Mouse (Mus musculus) liver, adult 2 months (tissue): ENCODE measurements around the gene Usp7.

Source experiments
- CTCF ChIP-seq: fragments of 200-500 bp; IDR thresholded peaks from 2 replicates; pipeline ENCODE4 v1.5.1; 2011; ENCODE audit warnings: low read depth, low read length, control low read depth
- POLR2A ChIP-seq: fragments of 200-500 bp; IDR thresholded peaks from 2 replicates; pipeline ENCODE4 v1.6.1; 2011; ENCODE audit warnings: low read length, control low read depth; ENCODE audit not compliant: insufficient read depth; ENCODE audit errors: extremely low read depth

DNA sequence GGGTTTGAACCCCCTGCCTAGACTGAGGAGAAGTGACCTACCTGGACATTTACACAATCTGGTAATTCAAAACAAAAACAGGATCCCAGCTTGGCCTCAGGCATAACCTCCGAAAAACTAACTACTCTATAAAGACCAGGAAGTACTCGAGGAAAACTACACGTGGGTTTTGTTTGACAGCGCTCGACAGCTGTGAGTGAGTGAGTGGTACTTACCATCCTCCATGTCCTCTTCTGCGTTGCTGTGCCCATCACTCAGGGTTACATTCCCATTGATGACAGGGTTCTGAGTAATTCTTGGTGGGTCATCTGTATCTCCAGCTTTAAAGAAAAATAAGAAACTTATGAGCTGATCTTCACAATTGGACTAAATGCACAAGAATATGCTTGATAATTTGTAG, 75.8 kb downstream of the Usp7 start:
- TF ChIP-seq CTCF (no peak), POLR2A (no peak)
